Mouse (Mus musculus): ENCODE data around the gene Nsun3. TPM values are rescaled to one million over a fixed set of nuclear protein-coding genes. Genes with fewer than 3 reads are reported as not detected.

Gene Nsun3
- polyA plus RNA-seq (2017; shearing (Covaris generic)): 11.3 TPM

DNA sequence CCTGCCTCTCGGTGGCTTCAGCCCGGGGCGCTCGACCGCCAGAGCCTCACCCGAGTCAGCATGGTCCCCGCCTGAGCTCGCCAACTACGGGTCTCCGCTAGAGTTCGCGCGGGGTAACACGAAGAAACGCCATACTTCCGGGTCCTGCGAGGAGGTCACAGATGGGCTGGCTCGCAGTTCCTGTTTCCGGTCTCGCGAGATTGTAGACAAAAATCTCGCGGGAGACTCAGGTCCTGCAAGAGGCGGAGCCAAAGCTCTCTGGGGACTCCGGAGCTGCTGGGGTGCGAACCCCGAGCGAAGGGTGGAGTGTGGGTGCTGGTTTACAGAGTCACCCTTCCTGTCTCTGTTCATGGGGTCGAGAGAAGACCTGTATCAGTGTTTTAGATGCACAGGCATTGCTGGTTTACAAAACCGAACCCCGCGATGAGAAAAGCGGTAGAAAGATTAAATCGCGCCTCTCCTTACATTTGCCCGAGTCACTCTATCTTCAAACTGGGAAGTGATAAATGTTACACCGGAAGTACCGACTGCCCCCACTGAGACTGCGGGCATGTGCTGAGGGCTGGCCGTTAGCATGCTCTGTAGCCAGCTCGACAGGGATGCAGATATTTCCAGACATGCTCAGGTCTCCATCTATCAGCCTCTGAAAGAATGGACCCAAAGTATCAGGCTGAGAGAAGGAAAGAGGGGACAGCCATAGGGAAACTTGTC is at the start of gene Nsun3:
TSS of gene Nsun3 (minus strand) at position 198 of the 711 bp plus-strand sequence.

DNA sequence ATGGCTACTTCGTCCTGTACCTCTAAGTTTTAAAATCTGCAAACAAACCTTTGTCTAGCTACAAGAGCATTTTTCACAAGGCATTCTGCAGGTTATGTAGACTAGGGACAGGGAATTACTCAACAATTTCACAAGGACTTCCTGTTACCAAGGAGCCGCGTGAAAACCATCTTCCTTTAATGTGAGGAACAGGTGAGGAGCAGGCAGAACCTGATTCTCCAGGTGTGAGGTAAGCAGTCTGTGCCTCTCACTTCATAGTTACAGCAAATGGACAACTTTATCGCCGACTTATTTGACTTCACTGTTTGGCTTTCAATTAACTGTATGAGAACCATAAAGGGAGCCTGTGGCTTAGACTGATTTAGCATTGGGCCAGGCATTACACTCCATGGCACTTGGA is 27.9 kb upstream of the Nsun3 start, which contains the start of gene Stx19:
TSS of gene Stx19 (plus strand) at position 186 of the 400 bp plus-strand sequence.

Other genes with a start within 250 kb of the Nsun3 start
- 1.3 TPM for gene Stx19, start 27.9 kb upstream of the Nsun3 start, polyA plus RNA-seq (2017; shearing (Covaris generic))
- gene Arl13b, start 60.2 kb upstream of the Nsun3 start, polyA plus RNA-seq (2017; shearing (Covaris generic)): 36.4 TPM
- gene Pros1, start 67.5 kb upstream of the Nsun3 start, polyA plus RNA-seq (2017; shearing (Covaris generic)): 2.0 TPM

Data from effector memory CD4-positive, alpha-beta T cell, adult 5 months (primary cell).